Mouse (Mus musculus) CH12.LX (cell line): Measurements from ENCODE around the gene 4930562C15Rik. TPM values are rescaled to one million over a fixed set of nuclear protein-coding genes. Genes with fewer than 3 reads are reported as not detected.

ENCODE experiments used
- DNase-seq: peaks from one replicate; pipeline ENCODE4 v3.0.0-alpha.2; 2013; ENCODE audit errors: extremely low read depth
- H3K27ac ChIP-seq: 2 replicates; pipeline ENCODE4 v1.5.1; 2012; ENCODE audit warnings: low read depth, mild to moderate bottlenecking, control low read depth, moderate library complexity; ENCODE audit not compliant: insufficient read depth
- H3K27me3 ChIP-seq: replicated peaks from 2 replicates; pipeline ENCODE3; 2012; ENCODE audit warnings: inconsistent platforms
- H3K36me3 ChIP-seq, 2 experiments: replicated peaks in 1 of 2; 2 replicates each; pipeline versions ENCODE3 to v1.6.1; 2012; ENCODE audit warnings: inconsistent platforms in 1 of 2, low read length in 1 of 2, mild to moderate bottlenecking in 1 of 2, mixed read lengths in 1 of 2, moderate library complexity in 1 of 2; ENCODE audit not compliant: control insufficient read depth in 1 of 2, insufficient read depth in 1 of 2
- H3K4me1 ChIP-seq, 2 experiments: 2 replicates each; pipeline ENCODE4 v1.6.1; 2012; ENCODE audit warnings: inconsistent platforms in 1 of 2, moderate library complexity in 1 of 2; ENCODE audit not compliant: insufficient read depth in 2 of 2, control insufficient read depth in 1 of 2
- H3K4me2 ChIP-seq: 2 replicates; pipeline ENCODE4 v1.6.1; 2012; ENCODE audit warnings: low read depth, mild to moderate bottlenecking, control low read depth; ENCODE audit not compliant: poor library complexity, insufficient read depth, severe bottlenecking
- H3K4me3 ChIP-seq, 3 experiments: fragments of 150-350 bp in 1 of 3; sonication (generic) in 1 of 3; replicated peaks in 1 of 3; 2 replicates each; pipeline versions ENCODE3 to v1.5.1; 2011 to 2012; ENCODE audit warnings: low read depth in 2 of 3, low read length in 2 of 3, mild to moderate bottlenecking in 2 of 3, moderate library complexity in 2 of 3, control low read depth in 1 of 3, improper control_type of control experiment in 1 of 3, inconsistent platforms in 1 of 3, mixed read lengths in 1 of 3; ENCODE audit not compliant: poor library complexity in 1 of 3
- H3K79me2 ChIP-seq: replicated peaks from 2 replicates; pipeline ENCODE4 v1.6.1; 2012; ENCODE audit warnings: mild to moderate bottlenecking, moderate library complexity; ENCODE audit not compliant: control insufficient read depth, poor library complexity, insufficient read depth, severe bottlenecking; ENCODE audit errors: extremely low read depth
- H3K9ac ChIP-seq: 2 replicates; pipeline ENCODE4 v1.6.1; 2012; ENCODE audit warnings: low read depth, mild to moderate bottlenecking, control low read depth, moderate library complexity; ENCODE audit not compliant: insufficient read depth
- H3K9me3 ChIP-seq: replicated peaks from 2 replicates; pipeline ENCODE3; 2012; ENCODE audit warnings: low read length, inconsistent platforms, mixed read lengths
- BHLHE40 ChIP-seq: IDR thresholded peaks from 2 replicates; pipeline ENCODE4 v1.6.1; 2011; ENCODE audit warnings: mild to moderate bottlenecking, low read depth, low read length, improper control_type of control experiment
- CTCF ChIP-seq, 2 experiments: IDR thresholded peaks in 1 of 2; conservative IDR thresholded peaks in 1 of 2; 2 replicates each; pipeline ENCODE4 v1.5.1; 2011 to 2012; ENCODE audit warnings: low read depth in 2 of 2, low read length in 2 of 2, improper control_type of control experiment in 1 of 2, inconsistent platforms in 1 of 2, mild to moderate bottlenecking in 1 of 2, moderate library complexity in 1 of 2
- E2F4 ChIP-seq: IDR thresholded peaks from 2 replicates; pipeline ENCODE4 v1.6.1; 2011; ENCODE audit warnings: low read depth, low read length, improper control_type of control experiment; ENCODE audit not compliant: insufficient replicate concordance
- EP300 ChIP-seq: IDR thresholded peaks from 2 replicates; pipeline ENCODE4 v1.6.1; 2011; ENCODE audit warnings: low read length, improper control_type of control experiment
- GABPA ChIP-seq: IDR thresholded peaks from 2 replicates; pipeline ENCODE4 v1.6.1; 2012; ENCODE audit warnings: low read depth, low read length, improper control_type of control experiment, inconsistent platforms; ENCODE audit not compliant: insufficient replicate concordance
- JUN ChIP-seq: IDR thresholded peaks from 2 replicates; pipeline ENCODE4 v1.6.1; 2011; ENCODE audit warnings: low read depth, mild to moderate bottlenecking, low read length, improper control_type of control experiment, moderate library complexity; ENCODE audit not compliant: insufficient read depth
- JUND ChIP-seq: conservative IDR thresholded peaks from 2 replicates; pipeline ENCODE4 v1.6.1; 2011; ENCODE audit warnings: low read depth, low read length, improper control_type of control experiment
- KAT2A ChIP-seq: IDR thresholded peaks from 2 replicates; pipeline ENCODE4 v1.6.1; 2012; ENCODE audit warnings: low read length, improper control_type of control experiment, inconsistent platforms; ENCODE audit not compliant: insufficient replicate concordance
- MAFK ChIP-seq: IDR thresholded peaks from 2 replicates; pipeline ENCODE4 v1.6.1; 2011; ENCODE audit warnings: low read length, improper control_type of control experiment; ENCODE audit not compliant: insufficient replicate concordance
- MAZ ChIP-seq: IDR thresholded peaks from 2 replicates; pipeline ENCODE4 v1.6.1; 2012; ENCODE audit warnings: low read depth, mild to moderate bottlenecking, inconsistent platforms, low read length, improper control_type of control experiment, moderate library complexity
- MEF2A ChIP-seq: IDR thresholded peaks from 2 replicates; pipeline ENCODE4 v1.6.1; 2014; ENCODE audit warnings: low read depth, mild to moderate bottlenecking, inconsistent platforms, low read length, improper control_type of control experiment, borderline replicate concordance
- MXI1 ChIP-seq: IDR thresholded peaks from 2 replicates; pipeline ENCODE4 v1.6.1; 2011; ENCODE audit warnings: mild to moderate bottlenecking, low read depth, low read length, improper control_type of control experiment
- MYC ChIP-seq: IDR thresholded peaks from 2 replicates; pipeline ENCODE4 v1.6.1; 2011; ENCODE audit warnings: low read depth, mild to moderate bottlenecking, improper control_type of control experiment, low read length
- NRF1 ChIP-seq: IDR thresholded peaks from 2 replicates; pipeline ENCODE4 v1.6.1; 2014; ENCODE audit warnings: low read depth, mild to moderate bottlenecking, inconsistent platforms, low read length, improper control_type of control experiment, moderate library complexity
- POLR2A ChIP-seq: IDR thresholded peaks from 2 replicates; pipeline ENCODE4 v1.6.1; 2011; ENCODE audit warnings: low read depth, mild to moderate bottlenecking, improper control_type of control experiment, low read length
- POLR2AphosphoS2 ChIP-seq: IDR thresholded peaks from 2 replicates; pipeline ENCODE4 v1.6.1; 2011; ENCODE audit warnings: low read depth, low read length, improper control_type of control experiment
- RAD21 ChIP-seq: IDR thresholded peaks from 2 replicates; pipeline ENCODE4 v1.6.1; 2011; ENCODE audit warnings: low read depth, mild to moderate bottlenecking, low read length, improper control_type of control experiment, moderate library complexity
- SMC3 ChIP-seq: IDR thresholded peaks from 2 replicates; pipeline ENCODE4 v1.6.1; 2011; ENCODE audit warnings: low read depth, low read length, improper control_type of control experiment
- TCF12 ChIP-seq: IDR thresholded peaks from 2 replicates; pipeline ENCODE4 v1.6.1; 2014; ENCODE audit warnings: low read depth, mild to moderate bottlenecking, inconsistent platforms, low read length, improper control_type of control experiment
- UBTF ChIP-seq: IDR thresholded peaks from 2 replicates; pipeline ENCODE4 v1.6.1; 2012; ENCODE audit warnings: low read depth, mild to moderate bottlenecking, inconsistent platforms, low read length, improper control_type of control experiment, moderate library complexity
- USF1 ChIP-seq: IDR thresholded peaks from 2 replicates; pipeline ENCODE4 v1.6.1; 2014; ENCODE audit warnings: low read depth, mild to moderate bottlenecking, inconsistent platforms, low read length, improper control_type of control experiment
- USF2 ChIP-seq: conservative IDR thresholded peaks from 2 replicates; pipeline ENCODE4 v1.6.1; 2011; ENCODE audit warnings: low read depth, low read length, improper control_type of control experiment
- ZC3H11A ChIP-seq: IDR thresholded peaks from 2 replicates; pipeline ENCODE4 v1.6.1; 2012; ENCODE audit warnings: low read depth, mild to moderate bottlenecking, inconsistent platforms, low read length, improper control_type of control experiment
- ZKSCAN1 ChIP-seq: IDR thresholded peaks from 2 replicates; pipeline ENCODE4 v1.6.1; 2012; ENCODE audit warnings: low read depth, inconsistent platforms, low read length, improper control_type of control experiment, borderline replicate concordance
- ZMIZ1 ChIP-seq: IDR thresholded peaks from 2 replicates; pipeline ENCODE4 v1.6.1; 2012; ENCODE audit warnings: low read depth, mild to moderate bottlenecking, inconsistent platforms, low read length, improper control_type of control experiment
- ZNF384 ChIP-seq: IDR thresholded peaks from 2 replicates; pipeline ENCODE4 v1.6.1; 2012; ENCODE audit warnings: low read depth, low read length, improper control_type of control experiment, inconsistent platforms
- dilution Hi-C: fragments of 300-500 bp; cut with MboI; formaldehyde crosslinking; loops from 2 replicates; pipeline ENCODE4 v1.14.3; 2020; ENCODE audit warnings: low sequenced_read_pairs; ENCODE audit not compliant: extremely low pct_unique_long_range_greater_than_20kb, extremely low pct_ligation_motif_present
- in situ Hi-C: fragments of 300-500 bp; cut with MboI; formaldehyde crosslinking; loops from 3 replicates; pipeline ENCODE4 v1.14.3; 2019; ENCODE audit warnings: low sequenced_read_pairs, low pct_ligation_motif_present, low pct_unique_long_range_greater_than_20kb, mixed read lengths
- polyA plus RNA-seq: library from polyadenylated mRNA; unstranded; fragments of >175 nt; gene quantifications from 2 replicates; pipeline ENCODE4 v1.2.1, GENCODE M21; 2012; ENCODE audit warnings: low read depth; ENCODE audit not compliant: insufficient read length
- total RNA-seq, 2 experiments: library from RNA; depleted of rRNA; stranded (reverse); fragments of 300-350 nt in 1 of 2; fragments of >200 nt in 1 of 2; gene quantifications; 2 replicates each; pipeline ENCODE4 v1.2.3; 2012 to 2014

4930562C15Rik gene
- total and polyA plus RNA-seq, 3 experiments: 0.13 to 0.80 (median 0.20) TPM

DNA sequence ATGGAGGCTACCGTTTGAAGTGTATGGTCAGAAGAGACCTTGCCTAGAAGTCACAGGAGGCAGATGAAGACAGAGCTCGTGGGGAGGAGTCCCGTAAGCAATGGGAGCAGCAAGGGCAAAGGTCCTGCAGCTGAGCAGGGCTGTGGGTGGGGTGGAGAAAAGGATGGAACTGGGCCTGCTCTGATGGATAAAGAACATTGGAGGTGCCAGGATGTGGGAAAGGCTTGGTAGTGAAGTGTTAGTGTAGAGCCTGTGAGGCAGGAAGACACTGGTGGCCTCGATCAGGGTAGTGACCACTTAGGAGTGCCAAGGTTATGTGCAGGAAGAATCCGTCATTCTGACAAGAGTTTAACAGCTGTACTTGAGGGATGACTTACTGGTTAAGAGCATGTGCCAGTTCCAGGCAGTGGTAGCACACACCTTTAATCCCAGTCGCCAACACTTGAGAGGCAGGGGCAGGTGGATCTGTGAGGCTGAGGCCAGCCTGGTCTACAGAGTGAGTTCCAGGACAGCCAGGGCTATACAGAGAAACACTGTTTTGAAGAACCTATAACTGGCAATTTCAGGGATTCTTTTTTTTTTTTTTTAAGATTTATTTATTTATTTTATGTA is 68.4 kb downstream of the 4930562C15Rik start:
- Histone ChIP-seq H3K4me1 (peaks cover 11 to 22% of the 10 kb centered on the region in 2 experiments), H3K4me2 (no peak overlapping the region), H3K4me3 (no peak overlapping the region), H3K36me3 (no peaks in the 10 kb centered on the region), H3K27me3 (no peaks in the 10 kb centered on the region), H3K27ac (no peak overlapping the region), H3K9me3 (no peaks in the 10 kb centered on the region), H3K9ac (no peak overlapping the region), H3K79me2 (no peaks in the 10 kb centered on the region)
- in situ Hi-C loops: no loop called here
- TF ChIP-seq GABPA: no peak
- no peak for TF ChIP-seq MYC
- TF ChIP-seq SMC3: no peak
- no peak for TF ChIP-seq USF1
- TF ChIP-seq POLR2AphosphoS2: no peak
- no peak for TF ChIP-seq MXI1
- no peak for TF ChIP-seq ZC3H11A
- TF ChIP-seq MAFK: no peak
- no peak for TF ChIP-seq POLR2A
- no peak for TF ChIP-seq KAT2A
- no peak for TF ChIP-seq JUN
- no peak for TF ChIP-seq BHLHE40
- TF ChIP-seq ZKSCAN1: no peak
- no peak for TF ChIP-seq MAZ
- no peak for TF ChIP-seq JUND
- no peak for TF ChIP-seq CTCF (conservative IDR thresholded peaks at IDR 0.05 in 1 of 2, IDR thresholded peaks at IDR 0.05 in 1 of 2; ENCODE audit: low read depth in 2 of 2, low read length in 2 of 2)
- no peak for TF ChIP-seq ZMIZ1
- TF ChIP-seq TCF12: no peak
- TF ChIP-seq USF2: no peak
- TF ChIP-seq NRF1: no peak
- no peak for DNase-seq
- dilution Hi-C loops: no loop called here

DNA sequence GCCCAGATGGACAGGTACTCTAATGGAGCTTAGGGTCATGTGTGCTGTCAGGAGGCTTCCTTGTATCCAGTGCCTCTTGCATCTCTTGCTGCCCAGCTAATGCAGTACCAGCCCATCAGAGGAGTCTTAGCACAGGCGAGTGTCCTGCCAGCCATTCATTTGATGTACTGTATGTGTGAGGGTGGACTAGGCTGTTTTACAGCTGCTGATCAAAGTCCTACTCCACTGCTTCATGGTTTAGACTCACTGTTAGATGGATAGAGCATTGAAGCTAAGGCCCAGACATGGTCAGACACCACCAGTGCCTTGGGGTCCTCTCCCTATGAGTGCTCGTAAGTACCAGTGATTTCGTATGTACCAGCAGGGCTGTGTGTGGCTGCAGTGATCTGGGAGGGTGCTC is 69.7 kb downstream of the 4930562C15Rik start:
- dilution Hi-C loops (no loop called here), in situ Hi-C loops (no loop called here)
- H3K27me3 ChIP-seq: no peaks in the 10 kb centered on the region
- H3K4me1 ChIP-seq: peaks cover 15 to 28% of the 10 kb centered on the region in 2 experiments
- no peaks in the 10 kb centered on the region for H3K36me3 ChIP-seq
- H3K9me3 ChIP-seq: no peaks in the 10 kb centered on the region
- H3K79me2 ChIP-seq: no peaks in the 10 kb centered on the region
- DNase-seq: no peak
- no peak overlapping the region for H3K4me3 ChIP-seq
- H3K27ac ChIP-seq: no peak overlapping the region
- H3K4me2 ChIP-seq: no peak overlapping the region
- no peak overlapping the region for H3K9ac ChIP-seq
- TF ChIP-seq UBTF (no peak), EP300 (no peak), SMC3 (no peak), POLR2AphosphoS2 (no peak), GABPA (no peak), JUN (no peak), RAD21 (no peak), ZC3H11A (no peak), ZNF384 (no peak), E2F4 (no peak), MEF2A (no peak), CTCF (conservative IDR thresholded peaks at IDR 0.05 in 1 of 2, IDR thresholded peaks at IDR 0.05 in 1 of 2; ENCODE audit: low read depth in 2 of 2, low read length in 2 of 2) (no peak)
